Mouse (Mus musculus) limb, embryonic 10.5 days (tissue): ENCODE measurements around the gene Shisal2a. TPM values are rescaled to one million over a fixed set of nuclear protein-coding genes. Genes with fewer than 3 reads are reported as not detected.

Source experiments
- DNase-seq: peaks from one replicate; pipeline ENCODE4 v3.0.0-alpha.2; 2017; ENCODE audit warnings: low spot score
- H3K27ac ChIP-seq: fragments of 300-500 bp; sonication (generic); 2 replicates; pipeline ENCODE4 v1.5.1; 2016; ENCODE audit warnings: mild to moderate bottlenecking
- H3K27me3 ChIP-seq: fragments of 300-500 bp; sonication (generic); 2 replicates; pipeline ENCODE4 v1.6.1; 2016; ENCODE audit warnings: low read depth, mild to moderate bottlenecking; ENCODE audit not compliant: poor library complexity, severe bottlenecking
- H3K36me3 ChIP-seq: fragments of 300-500 bp; sonication (generic); 2 replicates; pipeline ENCODE4 v1.6.1; 2016; ENCODE audit warnings: mild to moderate bottlenecking, moderate library complexity
- H3K4me1 ChIP-seq: fragments of 300-500 bp; sonication (generic); 2 replicates; pipeline ENCODE4 v1.6.1; 2016
- H3K4me3 ChIP-seq: fragments of 300-500 bp; sonication (generic); 2 replicates; pipeline ENCODE4 v1.5.1; 2016; ENCODE audit warnings: mild to moderate bottlenecking, moderate library complexity
- H3K9me3 ChIP-seq: fragments of 300-500 bp; sonication (generic); replicated peaks from 2 replicates; pipeline ENCODE4 v1.6.1; 2016; ENCODE audit warnings: mild to moderate bottlenecking
- WGBS: fragments of 180-500 bp; shearing (Covaris S2); methylation state at CpG from one replicate; pipeline ENCODE4 v1.1.7; 2016; 5-methylcytosine and 5-hydroxymethylcytosine counted together
- polyA plus RNA-seq: library from polyadenylated mRNA; unstranded; fragments of >200 nt; fragmentation: Nextera tagmentation; extraction: Ambion mirVana; gene quantifications from 2 replicates; pipeline ENCODE4 v1.2.1, GENCODE M21; 2016

Shisal2a gene
- polyA plus RNA-seq, 1 experiment from 2014 or later = 5.6 TPM

- no peak for DNase-seq
- H3K4me1 ChIP-seq = peaks cover 76% of the 10 kb centered on the region
- 94% methylated on average over 5 of the region's 5 CpGs for WGBS
These were observed 36.0 kb downstream of the Shisal2a start for GRCm38 (mm10) chr4:108347111-108347510.

GRCm38 (mm10) chr4:108345826-108346225 lies 37.3 kb downstream of the Shisal2a start:
- Histone ChIP-seq H3K27ac (peak overlapping the region; percentile 80), H3K9me3 (no peaks in the 10 kb centered on the region), H3K4me3 (0 out of 2 replicates have a peak overlapping the region, but pooled peaks have one; percentile 7), H3K27me3 (no peaks in the 10 kb centered on the region), H3K4me1 (peaks cover 65% of the 10 kb centered on the region), H3K36me3 (peaks cover 3% of the 10 kb centered on the region; the same call in 1 of the 2 replicates)
- WGBS = 57% methylated on average over 5 of the region's 5 CpGs
- peak; percentile 35 for DNase-seq

More at GRCm38 (mm10) chr4:108347111-108347510, 36.0 kb downstream of the Shisal2a start:
- Histone ChIP-seq H3K4me3 (no peak overlapping the region), H3K27ac (peak overlapping the region; percentile 90), H3K36me3 (no peaks in the 10 kb centered on the region), H3K27me3 (no peaks in the 10 kb centered on the region), H3K9me3 (no peaks in the 10 kb centered on the region)

GRCm38 (mm10) chr4:108344631-108345083 lies 38.5 kb downstream of the Shisal2a start:
- H3K4me1 ChIP-seq = peaks cover 57% of the 10 kb centered on the region
- 25% methylated on average over 7 of the region's 7 CpGs for WGBS
- no peaks in the 10 kb centered on the region for H3K9me3 ChIP-seq
- no peaks in the 10 kb centered on the region for H3K27me3 ChIP-seq
- H3K36me3 ChIP-seq = peaks cover 14% of the 10 kb centered on the region
- peak overlapping the region; percentile 80 for H3K27ac ChIP-seq
- DNase-seq = peak; percentile 37
- no peak overlapping the region for H3K4me3 ChIP-seq

GRCm38 (mm10) chr4:108339277-108339690 lies 43.9 kb downstream of the Shisal2a start:
- peaks cover 68% of the 10 kb centered on the region for H3K36me3 ChIP-seq
- H3K27ac ChIP-seq = peak overlapping the region; percentile 64
- peak; percentile 72 for DNase-seq
- no peaks in the 10 kb centered on the region for H3K9me3 ChIP-seq
- 26% methylated on average over 4 of the region's 4 CpGs for WGBS
- H3K4me1 ChIP-seq = peaks cover 21% of the 10 kb centered on the region
- H3K4me3 ChIP-seq = no peak overlapping the region
- no peaks in the 10 kb centered on the region for H3K27me3 ChIP-seq

GRCm38 (mm10) chr4:108338811-108339210 lies 44.3 kb downstream of the Shisal2a start:
- H3K9me3 ChIP-seq = no peaks in the 10 kb centered on the region
- peak overlapping the region; percentile 64; the same call in 1 of the 2 replicates for H3K27ac ChIP-seq
- no peak for DNase-seq
- 77% methylated on average over 10 of the region's 10 CpGs for WGBS
- no peak overlapping the region for H3K4me3 ChIP-seq
- H3K27me3 ChIP-seq = no peaks in the 10 kb centered on the region
- H3K4me1 ChIP-seq = peaks cover 16% of the 10 kb centered on the region
- H3K36me3 ChIP-seq = peaks cover 73% of the 10 kb centered on the region

- Histone ChIP-seq H3K4me3 (no peak overlapping the region), H3K9me3 (no peaks in the 10 kb centered on the region), H3K36me3 (peaks cover 78% of the 10 kb centered on the region), H3K4me1 (peaks cover 14% of the 10 kb centered on the region), H3K27ac (0 out of 2 replicates have a peak overlapping the region, but pooled peaks have one; percentile 3), H3K27me3 (no peaks in the 10 kb centered on the region)
- no peak for DNase-seq
- WGBS = 81% methylated on average over 9 of the region's 9 CpGs
These were observed 44.8 kb downstream of the Shisal2a start for GRCm38 (mm10) chr4:108338321-108338733.

- Histone ChIP-seq H3K27me3 (no peaks in the 10 kb centered on the region), H3K4me3 (no peak overlapping the region), H3K36me3 (peaks cover 83% of the 10 kb centered on the region), H3K9me3 (no peaks in the 10 kb centered on the region), H3K27ac (0 out of 2 replicates have a peak overlapping the region, but pooled peaks have one; percentile 3), H3K4me1 (peaks cover 14% of the 10 kb centered on the region)
- 72% methylated on average over 3 of the region's 3 CpGs for WGBS
- no peak for DNase-seq
These were observed 45.3 kb downstream of the Shisal2a start for GRCm38 (mm10) chr4:108337817-108338216.

- peaks cover 14% of the 10 kb centered on the region for H3K4me1 ChIP-seq
- peaks cover 93% of the 10 kb centered on the region for H3K36me3 ChIP-seq
- WGBS = 79% methylated on average over 2 of the region's 2 CpGs
- DNase-seq = no peak
- H3K4me3 ChIP-seq = no peak overlapping the region
- no peak overlapping the region for H3K27ac ChIP-seq
- no peaks in the 10 kb centered on the region for H3K9me3 ChIP-seq
- no peaks in the 10 kb centered on the region for H3K27me3 ChIP-seq
These were observed 46.4 kb downstream of the Shisal2a start for GRCm38 (mm10) chr4:108336765-108337164.

GRCm38 (mm10) chr4:108335413-108335812 lies 47.7 kb downstream of the Shisal2a start:
- no peak for DNase-seq
- Histone ChIP-seq H3K9me3 (no peaks in the 10 kb centered on the region), H3K36me3 (peaks cover 98% of the 10 kb centered on the region), H3K4me3 (no peak overlapping the region), H3K27ac (no peak overlapping the region), H3K4me1 (peaks cover 14% of the 10 kb centered on the region), H3K27me3 (no peaks in the 10 kb centered on the region)
- WGBS = 93% methylated on average over 6 of the region's 6 CpGs

- 96% methylated on average over 9 of the region's 9 CpGs for WGBS
- Histone ChIP-seq H3K4me3 (no peak overlapping the region), H3K36me3 (peaks cover 74% of the 10 kb centered on the region), H3K9me3 (no peaks in the 10 kb centered on the region), H3K4me1 (peaks cover 9% of the 10 kb centered on the region), H3K27ac (no peak overlapping the region), H3K27me3 (no peaks in the 10 kb centered on the region)
- DNase-seq = no peak
These were observed 51.1 kb downstream of the Shisal2a start for GRCm38 (mm10) chr4:108332041-108332440.

GRCm38 (mm10) chr4:108329840-108330239 lies 53.3 kb downstream of the Shisal2a start:
- no peak overlapping the region for H3K4me3 ChIP-seq
- no peaks in the 10 kb centered on the region for H3K27me3 ChIP-seq
- 96% methylated on average over 6 of the region's 6 CpGs for WGBS
- no peak overlapping the region for H3K27ac ChIP-seq
- H3K36me3 ChIP-seq = peaks cover 52% of the 10 kb centered on the region
- peaks cover 12% of the 10 kb centered on the region for H3K4me1 ChIP-seq
- no peak for DNase-seq
- no peaks in the 10 kb centered on the region for H3K9me3 ChIP-seq

- H3K4me1 ChIP-seq = peaks cover 12% of the 10 kb centered on the region
- under 1% methylated on average over 44 of the region's 45 CpGs for WGBS
- peaks cover 33% of the 10 kb centered on the region for H3K36me3 ChIP-seq
- H3K27ac ChIP-seq = peak within 1 kb of the TSS; percentile 90
- DNase-seq = peak; percentile 98
- peak within 1 kb of the TSS; percentile 77 for H3K4me3 ChIP-seq
- no peaks in the 10 kb centered on the region for H3K27me3 ChIP-seq
- H3K9me3 ChIP-seq = no peaks in the 10 kb centered on the region
These were observed 55.2 kb downstream of the Shisal2a start, which contains the start of gene Coa7 for GRCm38 (mm10) chr4:108327730-108328484. Coa7 (plus strand) TSS chr4:108328140.

GRCm38 (mm10) chr4:108327071-108327579 lies 56.0 kb downstream of the Shisal2a start:
- Histone ChIP-seq H3K27ac (peak overlapping the region; percentile 90), H3K36me3 (peaks cover 25% of the 10 kb centered on the region), H3K4me3 (peak overlapping the region; percentile 77), H3K4me1 (peaks cover 12% of the 10 kb centered on the region), H3K27me3 (no peaks in the 10 kb centered on the region), H3K9me3 (no peaks in the 10 kb centered on the region)
- 44% methylated on average over 6 of the region's 6 CpGs for WGBS
- no peak for DNase-seq
